Mouse (Mus musculus): ENCODE data around the gene Ralbp1.
A peak's percentile ranks its signal among the peaks of the same experiment; 100 is the strongest.

Ralbp1 gene

GRCm38 (mm10) chr17:65845423-65845822 lies 40.2 kb downstream of the Ralbp1 start:
- no peak for DNase-seq

GRCm38 (mm10) chr17:65842669-65843381 lies 42.8 kb downstream of the Ralbp1 start:
- DNase-seq, result peak; percentile 43

GRCm38 (mm10) chr17:65839541-65840256 lies 45.9 kb downstream of the Ralbp1 start:
- DNase-seq, result no peak

GRCm38 (mm10) chr17:65836746-65837145 lies 48.9 kb downstream of the Ralbp1 start:
- no peak for DNase-seq

GRCm38 (mm10) chr17:65833891-65834290 lies 51.7 kb downstream of the Ralbp1 start:
- DNase-seq, result peak in 1 of 2 experiments; percentile 49

GRCm38 (mm10) chr17:65830216-65830863 lies 55.3 kb downstream of the Ralbp1 start:
- peak in 1 of 2 experiments; percentile 46 for DNase-seq

- DNase-seq, result peak; percentile 40 to 64
These were observed 56.6 kb downstream of the Ralbp1 start for GRCm38 (mm10) chr17:65828951-65829350.

GRCm38 (mm10) chr17:65827904-65828303 lies 57.7 kb downstream of the Ralbp1 start:
- no peak for DNase-seq

- DNase-seq, result no peak
These were observed 58.3 kb downstream of the Ralbp1 start for GRCm38 (mm10) chr17:65827119-65827840.

- DNase-seq, result no peak
These were observed 59.3 kb downstream of the Ralbp1 start for GRCm38 (mm10) chr17:65826257-65826656.

GRCm38 (mm10) chr17:65824246-65824645 lies 61.4 kb downstream of the Ralbp1 start:
- peak; percentile 37 to 49 for DNase-seq

- no peak for DNase-seq
These were observed 63.2 kb downstream of the Ralbp1 start for GRCm38 (mm10) chr17:65822423-65822822.

GRCm38 (mm10) chr17:65820197-65820596 lies 65.4 kb downstream of the Ralbp1 start:
- DNase-seq, result no peak

GRCm38 (mm10) chr17:65813763-65814162 lies 71.8 kb downstream of the Ralbp1 start:
- no peak for DNase-seq

- DNase-seq, result no peak
These were observed 74.6 kb downstream of the Ralbp1 start for GRCm38 (mm10) chr17:65811032-65811431.

- no peak for DNase-seq
These were observed 79.2 kb downstream of the Ralbp1 start for GRCm38 (mm10) chr17:65806416-65806815.

GRCm38 (mm10) chr17:65805966-65806365 lies 79.6 kb downstream of the Ralbp1 start:
- DNase-seq, result no peak

GRCm38 (mm10) chr17:65802026-65802425 lies 83.6 kb downstream of the Ralbp1 start:
- no peak for DNase-seq

- no peak for DNase-seq
These were observed 85.1 kb downstream of the Ralbp1 start for GRCm38 (mm10) chr17:65800451-65800850.

- no peak for DNase-seq
These were observed 86.2 kb downstream of the Ralbp1 start for GRCm38 (mm10) chr17:65799353-65799752.

- no peak for DNase-seq
These were observed 87.2 kb downstream of the Ralbp1 start for GRCm38 (mm10) chr17:65798446-65798845.

All from kidney, postnatal 36 days (tissue).